Mouse (Mus musculus) kidney, adult 10 weeks (tissue): ENCODE data around the gene Mark3. TPM values are rescaled to one million over a fixed set of nuclear protein-coding genes. Genes with fewer than 3 reads are reported as not detected.

Experiments
- polyA plus RNA-seq: library from polyadenylated mRNA; stranded (reverse); fragments of 350-450 nt; fragmentation: Illumina TruSeq; extraction: RNeasy Lipid Tissue Mini Kit (QIAGEN cat#74804); gene quantifications from one replicate; pipeline ENCODE4 v1.2.3, GENCODE M21; 2014; ENCODE audit warnings: low read depth, low replicate concordance

Gene Mark3
- 228 TPM for polyA plus RNA-seq

DNA sequence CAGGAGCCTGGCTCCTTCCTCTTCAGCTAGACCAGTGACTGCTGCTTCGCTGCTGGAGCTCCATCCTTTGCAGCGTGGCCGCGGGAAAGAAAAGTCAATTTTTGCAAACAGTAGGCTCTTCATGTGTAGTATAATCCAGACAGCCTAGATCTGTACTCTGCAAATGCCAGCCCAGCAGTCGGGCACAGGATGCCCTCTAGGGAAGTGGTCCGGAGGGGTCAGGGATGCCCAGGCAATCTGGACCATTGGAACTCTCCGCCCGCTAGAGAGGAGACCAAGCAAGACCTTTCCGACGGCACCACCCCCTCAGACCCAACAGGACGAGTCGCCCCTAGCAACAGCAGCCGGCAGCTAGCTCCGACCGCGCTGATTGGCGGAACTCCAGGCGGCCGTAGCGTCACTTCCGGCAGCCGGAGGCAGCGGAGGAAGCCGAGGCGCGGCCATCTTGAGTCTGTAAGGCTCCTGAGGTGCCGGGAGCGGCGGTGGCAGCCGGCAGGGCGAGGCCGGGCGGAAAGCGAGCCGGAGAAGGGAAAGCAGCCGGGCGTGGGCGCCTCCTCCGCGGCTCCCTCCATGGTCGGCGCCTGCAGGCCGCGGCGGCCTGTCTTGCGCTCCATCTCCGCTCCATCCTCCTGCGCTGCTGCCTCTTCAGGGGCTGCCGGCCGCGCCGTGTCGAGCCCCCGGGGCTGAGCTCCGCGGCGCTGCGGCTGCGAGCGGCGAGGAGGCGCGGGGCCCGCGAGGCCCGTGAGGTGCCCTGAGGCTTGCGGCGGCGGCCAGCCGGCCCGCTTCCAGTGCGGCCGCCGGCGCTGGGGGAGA, at the start of gene Mark3:
Gene Mark3, plus strand, starts transcription at position 450 of the 813 bp plus-strand sequence.

DNA sequence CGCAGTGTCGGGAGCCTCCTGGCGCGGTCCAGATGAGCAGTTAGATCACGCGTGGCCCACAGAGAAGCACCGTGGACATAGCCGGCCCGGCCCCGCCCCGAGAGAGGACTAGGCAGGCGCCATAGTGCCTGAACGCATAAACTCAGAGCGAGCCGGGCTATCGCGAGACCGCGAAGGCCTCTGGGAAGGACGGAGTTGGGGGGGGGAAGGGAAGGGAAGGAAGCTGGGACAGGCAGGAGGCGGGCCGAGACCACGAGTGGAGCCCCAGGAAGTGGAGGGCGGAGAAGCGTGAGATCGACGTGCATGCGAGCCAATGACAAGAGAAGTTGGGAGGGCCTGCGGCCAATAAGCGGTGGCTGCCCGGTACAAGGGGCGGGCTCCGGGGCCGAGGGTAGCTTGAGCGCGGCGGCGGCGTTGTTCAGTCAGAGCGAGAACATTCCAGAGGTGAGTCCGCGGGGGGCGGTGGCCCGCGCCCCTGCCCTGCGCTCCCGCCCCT, 36.5 kb upstream of the Mark3 start, which contains the start of gene Eif5:
Gene Eif5, plus strand, starts transcription at position 221 of the 496 bp plus-strand sequence.

DNA sequence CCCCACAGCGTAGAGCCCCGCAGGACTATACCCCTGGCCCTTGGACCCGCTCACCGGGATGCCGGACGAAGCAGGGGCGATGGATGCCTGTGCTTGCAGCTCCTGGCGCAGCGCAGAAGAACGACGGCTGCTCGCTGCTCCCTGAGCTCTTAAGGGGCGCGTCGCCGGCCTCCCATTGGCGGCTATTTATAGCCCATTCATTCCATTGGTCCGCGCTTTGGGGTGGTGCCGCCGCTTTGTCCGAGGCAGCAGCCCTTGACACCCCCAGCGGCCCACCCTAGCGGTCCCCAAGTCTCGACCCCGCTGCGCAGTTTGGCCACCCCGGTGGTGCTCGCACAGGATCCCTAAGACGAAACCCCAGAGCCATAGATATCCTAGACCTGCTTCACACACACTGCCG, 97.9 kb downstream of the Mark3 start, which contains the start of gene Ckb:
Gene Ckb, minus strand, starts transcription at position 163 of the 400 bp plus-strand sequence.

DNA sequence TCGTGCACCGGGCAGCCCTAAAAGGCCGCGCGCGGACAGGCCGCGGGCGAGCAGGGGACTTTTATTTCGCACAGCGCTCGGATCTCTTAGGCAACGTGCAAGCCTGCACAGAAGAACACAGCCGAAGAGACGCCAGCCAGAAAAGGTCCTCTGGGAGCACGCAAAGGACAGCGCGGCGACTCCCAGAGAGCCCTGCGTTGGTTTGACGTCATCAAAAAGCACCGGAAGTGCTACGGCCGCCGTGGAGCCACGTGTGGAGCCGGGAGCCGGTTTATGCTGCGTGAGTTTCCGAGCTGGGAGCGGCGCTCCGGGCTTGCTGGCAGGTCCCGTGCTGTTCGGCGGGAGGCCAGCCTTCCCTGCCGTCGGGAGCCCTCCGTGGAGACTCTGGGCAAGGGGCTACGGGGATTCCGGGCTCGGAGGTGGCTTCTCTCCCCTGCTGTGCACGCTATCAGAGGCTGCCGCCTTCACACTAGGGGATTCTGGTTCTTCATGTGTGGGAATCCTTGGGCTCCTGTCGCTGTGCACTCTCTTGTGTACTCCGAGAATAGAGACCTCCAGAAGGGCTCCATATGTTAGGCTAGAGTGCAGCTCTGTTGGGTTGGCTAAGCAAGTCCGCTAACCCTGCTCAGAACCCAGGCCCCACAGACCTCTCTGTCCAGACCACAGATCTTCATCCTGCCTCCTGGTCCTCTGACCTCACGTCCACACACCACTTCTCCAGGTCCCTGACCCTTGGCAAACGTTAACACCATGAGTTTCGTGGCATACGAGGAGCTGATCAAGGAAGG, 103.8 kb downstream of the Mark3 start, which contains the start of gene Trmt61a:
Gene Trmt61a, plus strand, starts transcription at position 224 of the 788 bp plus-strand sequence.

Other genes starting within 250 kb of the Mark3 start
- gene Cdc42bpb, start 196.8 kb upstream of the Mark3 start, polyA plus RNA-seq = 8.8 TPM
- not detected for gene Lbhd2, start 167.7 kb upstream of the Mark3 start, polyA plus RNA-seq
- 0.28 TPM for gene Exoc3l4, start 157.5 kb upstream of the Mark3 start, polyA plus RNA-seq
- 6.7 TPM for gene Tnfaip2, start 132.1 kb upstream of the Mark3 start, polyA plus RNA-seq
- gene Gm266, start 88.7 kb upstream of the Mark3 start, polyA plus RNA-seq = 2.8 TPM
- gene Eif5, start 36.5 kb upstream of the Mark3 start, polyA plus RNA-seq = 610 TPM
- gene Ckb, start 97.8 kb downstream of the Mark3 start, polyA plus RNA-seq = 1.2 TPM
- 0.28 TPM for gene Trmt61a, start 103.6 kb downstream of the Mark3 start, polyA plus RNA-seq
- gene Bag5, start 138.7 kb downstream of the Mark3 start, polyA plus RNA-seq = 17.7 TPM
- gene Apopt1, start 138.7 kb downstream of the Mark3 start, polyA plus RNA-seq = 34.8 TPM
- gene Klc1, start 184.3 kb downstream of the Mark3 start, polyA plus RNA-seq = 2.7 TPM
- not detected for gene Xrcc3, start 239.3 kb downstream of the Mark3 start, polyA plus RNA-seq
- 22.7 TPM for gene Zfyve21, start 239.6 kb downstream of the Mark3 start, polyA plus RNA-seq